Mouse (Mus musculus): ENCODE data around the gene Rorc.
A peak's percentile ranks its signal among the peaks of the same experiment; 100 is the strongest.

Rorc gene

GRCm38 (mm10) chr3:94372641-94373040, at the start of gene Rorc:
TSS of gene Rorc (plus strand) at chr3:94372794.
- no peak for DNase-seq (ENCODE audit: low read depth)

DNA sequence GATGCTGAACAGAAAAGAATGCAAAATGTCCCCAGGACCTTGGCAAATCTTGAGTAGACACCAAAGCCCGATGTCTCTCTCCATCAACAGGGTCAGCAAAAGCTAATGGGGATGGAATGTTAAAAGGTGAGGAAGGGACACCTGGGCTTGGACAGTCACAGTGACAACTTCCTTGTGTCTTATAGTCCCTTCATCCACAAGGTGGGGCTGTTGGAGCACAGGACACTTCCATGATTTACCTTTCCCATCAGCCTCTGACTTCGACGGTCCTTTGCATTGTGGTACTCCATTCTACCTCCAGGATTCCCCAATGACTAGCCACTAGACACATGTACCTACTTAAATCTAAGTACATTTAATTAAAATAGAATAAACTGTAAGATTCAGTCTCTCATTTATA, 43.9 kb upstream of the Rorc start:
- no peak for DNase-seq (ENCODE audit: low read depth)

GRCm38 (mm10) chr3:94334442-94334841, 38.2 kb upstream of the Rorc start:
- DNase-seq (ENCODE audit: low read depth): no peak

- DNase-seq (ENCODE audit: low read depth): no peak
Observed at GRCm38 (mm10) chr3:94338522-94338921, 34.1 kb upstream of the Rorc start.

DNA sequence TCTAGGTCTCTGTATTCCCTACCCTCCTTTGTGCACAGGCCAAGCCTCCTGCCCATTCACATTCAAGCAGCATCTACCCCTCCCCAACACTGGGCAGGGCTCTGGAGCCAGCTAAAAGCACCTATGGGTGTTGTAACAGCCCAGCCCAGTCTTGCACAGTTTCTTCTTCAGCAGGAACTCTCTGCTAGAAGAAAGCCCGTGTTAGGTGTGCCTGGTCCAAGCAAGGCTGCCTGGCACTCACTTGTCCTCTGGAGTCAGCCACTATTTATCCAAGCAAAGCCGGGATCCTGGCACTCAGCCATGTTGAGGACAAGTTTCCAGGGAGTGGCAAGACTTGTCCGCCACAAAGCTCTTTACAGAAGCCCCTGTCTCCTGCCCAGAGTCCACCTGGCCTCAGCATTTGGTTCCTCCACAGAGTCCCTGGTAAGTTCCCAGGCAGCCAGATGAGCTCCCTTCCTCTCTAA, 30.6 kb upstream of the Rorc start, which contains the start of gene Them5:
Gene Them5 (plus strand): TSS at position 141 of the 464 bp plus-strand sequence.
- no peak for DNase-seq (ENCODE audit: low read depth)

DNA sequence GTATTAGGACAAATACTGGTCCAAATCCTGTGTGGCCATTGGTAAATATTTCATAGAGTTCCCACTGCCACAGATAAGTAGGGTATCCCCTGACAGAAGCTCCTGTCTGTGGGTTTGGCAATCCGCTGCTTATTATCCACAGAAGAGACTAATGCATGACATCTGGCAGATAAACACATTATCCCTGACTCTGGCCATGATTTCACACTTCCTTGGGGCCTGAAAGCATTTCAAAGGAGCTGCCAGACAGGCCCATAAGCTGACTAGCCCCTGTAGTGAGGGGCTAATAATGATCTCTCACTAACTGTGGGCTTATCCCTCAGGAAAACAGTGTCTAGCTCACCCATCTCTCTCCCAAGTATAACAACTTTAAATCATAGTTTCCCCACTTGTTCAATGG, 30.0 kb upstream of the Rorc start:
- DNase-seq (ENCODE audit: low read depth): no peak

- no peak for DNase-seq (ENCODE audit: low read depth)
Observed at GRCm38 (mm10) chr3:94344182-94344581, 28.4 kb upstream of the Rorc start.

DNA sequence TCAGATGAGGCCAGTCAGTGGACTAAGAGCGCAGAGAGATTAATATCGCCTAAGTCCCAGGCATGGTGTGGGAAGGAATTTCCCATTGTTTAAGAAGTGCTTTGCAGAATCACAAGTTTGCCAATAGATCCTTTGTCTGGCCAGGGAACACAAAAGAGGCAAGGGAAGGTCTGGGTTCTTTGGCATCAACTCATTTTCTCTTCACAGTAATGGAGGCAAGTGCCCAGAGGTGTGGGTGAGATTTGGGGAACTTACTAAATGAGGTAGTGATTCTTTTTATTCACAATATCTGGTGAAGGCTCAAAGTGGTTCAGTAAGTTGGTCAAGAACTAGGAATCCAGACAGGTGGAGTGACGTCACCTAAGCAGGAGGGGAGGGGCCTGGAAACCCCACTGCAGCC, 27.7 kb upstream of the Rorc start:
- no peak for DNase-seq (ENCODE audit: low read depth)

GRCm38 (mm10) chr3:94348146-94348545, 24.4 kb upstream of the Rorc start:
- no peak for DNase-seq (ENCODE audit: low read depth)

DNA sequence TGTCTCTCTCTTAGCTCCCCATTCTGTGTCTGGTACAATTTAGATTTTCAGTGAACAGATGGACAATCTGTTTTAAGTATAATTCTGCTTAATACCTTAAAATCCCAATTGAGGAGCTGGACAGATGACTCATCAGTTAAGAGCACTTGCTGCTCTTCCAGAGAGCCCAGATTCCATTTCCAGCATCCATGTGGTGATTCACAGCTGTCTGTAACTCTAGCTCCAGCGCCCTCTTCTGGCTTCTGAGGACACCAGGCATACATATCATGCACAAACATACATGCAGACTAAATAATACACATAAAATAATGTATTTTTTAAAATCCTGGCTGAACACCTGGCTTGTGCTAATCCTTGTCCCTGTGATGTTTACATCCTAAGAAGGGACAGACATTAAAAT, 11.8 kb upstream of the Rorc start:
- no peak for DNase-seq (ENCODE audit: low read depth)

- no peak for DNase-seq (ENCODE audit: low read depth)
Observed at GRCm38 (mm10) chr3:94362138-94362537, 10.5 kb upstream of the Rorc start, which contains the start of gene C2cd4d. TSS of gene C2cd4d (plus strand) at chr3:94362438.

GRCm38 (mm10) chr3:94363291-94364153, 9.1 kb upstream of the Rorc start:
- DNase-seq (ENCODE audit: low read depth): no peak

- DNase-seq (ENCODE audit: low read depth): no peak
Observed at GRCm38 (mm10) chr3:94364154-94364526, 8.5 kb upstream of the Rorc start.

DNA sequence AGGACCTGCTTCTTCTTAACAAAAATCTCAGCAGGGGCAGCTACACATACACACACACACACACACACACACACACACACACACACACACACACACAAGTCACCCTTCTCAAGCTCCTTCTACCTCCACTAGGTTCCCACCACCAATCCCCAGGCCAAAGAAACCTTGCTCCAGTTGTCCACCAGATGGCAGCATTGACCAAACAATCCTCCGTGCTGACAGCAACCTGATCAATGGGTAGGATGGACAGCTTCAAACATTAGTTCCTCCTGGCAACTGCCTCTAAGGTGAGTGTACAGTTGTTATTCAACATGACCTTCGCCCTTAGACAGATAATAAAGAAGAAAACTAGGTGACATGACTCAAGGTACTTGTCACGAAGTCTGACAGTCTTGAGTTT, 5.8 kb upstream of the Rorc start:
- peak; percentile 48 for DNase-seq (ENCODE audit: low read depth)

DNA sequence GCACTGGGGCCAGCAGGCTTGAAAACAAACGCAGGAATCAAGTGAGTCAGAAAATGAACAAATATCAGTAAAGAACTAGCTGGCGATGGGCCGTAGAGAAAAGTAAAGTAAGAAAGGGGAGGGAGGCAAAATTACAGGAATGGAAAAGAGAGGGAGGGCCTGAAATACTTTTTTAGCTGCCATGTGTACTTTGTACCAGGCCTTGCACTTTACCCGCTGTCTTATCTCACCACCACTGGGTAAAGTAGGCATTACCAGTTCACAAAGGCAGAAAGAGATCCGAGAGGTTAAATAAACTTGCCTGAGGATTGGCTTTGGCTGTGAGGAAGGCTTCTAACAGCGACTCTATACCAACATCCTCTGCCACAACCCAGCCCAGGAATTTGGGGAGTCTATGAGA, 5.1 kb upstream of the Rorc start:
- no peak for DNase-seq (ENCODE audit: low read depth)

DNA sequence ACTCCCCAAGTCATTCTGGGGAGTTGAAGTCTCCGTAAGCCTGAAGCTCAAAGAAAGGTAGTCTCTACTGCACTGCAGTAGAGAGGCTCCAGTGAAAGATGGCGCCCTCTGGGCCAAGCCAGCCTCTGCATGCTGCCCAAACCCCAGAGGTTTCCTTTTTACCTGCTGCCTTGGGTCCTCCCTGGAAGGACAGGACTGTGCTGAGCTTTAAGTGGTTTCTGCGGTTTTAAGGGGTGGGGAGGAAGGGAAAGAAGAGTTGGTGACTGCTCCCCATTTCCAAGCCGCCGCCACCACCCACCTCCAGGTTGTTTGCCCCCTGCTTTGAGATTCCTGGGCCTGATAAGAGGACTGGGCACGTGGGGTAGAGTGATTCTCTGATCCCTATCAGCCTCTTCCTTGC, 4.0 kb upstream of the Rorc start:
- DNase-seq (ENCODE audit: low read depth): no peak

- no peak for DNase-seq (ENCODE audit: low read depth)
Observed at GRCm38 (mm10) chr3:94369709-94370108, 2.9 kb upstream of the Rorc start.

GRCm38 (mm10) chr3:94371637-94372036, 957 bp upstream of the Rorc start:
- no peak for DNase-seq (ENCODE audit: low read depth)

GRCm38 (mm10) chr3:94372038-94372437, 556 bp upstream of the Rorc start:
- no peak for DNase-seq (ENCODE audit: low read depth)

- no peak for DNase-seq (ENCODE audit: low read depth)
Observed at GRCm38 (mm10) chr3:94373090-94373489, 496 bp downstream of the Rorc start.

DNA sequence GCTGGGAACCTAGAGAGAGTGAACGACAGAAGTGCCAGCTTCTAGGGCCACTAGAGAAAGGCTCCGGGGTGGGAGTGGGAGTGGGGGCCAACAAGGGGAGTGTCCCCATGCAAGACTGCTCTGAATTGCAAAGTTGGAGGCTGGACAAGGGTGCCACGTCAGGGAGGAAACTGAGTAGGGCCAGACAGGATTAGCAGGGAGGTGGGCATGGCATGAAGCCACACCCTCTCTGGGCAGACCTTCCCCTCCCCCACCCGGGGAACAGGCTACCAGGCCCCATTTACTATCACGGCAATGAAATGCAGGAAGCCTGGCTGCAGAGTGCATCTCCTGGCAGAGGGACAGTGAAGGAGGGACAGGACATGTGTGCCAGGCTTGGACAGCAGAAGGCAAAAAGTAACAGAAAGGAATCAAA, 1.0 kb downstream of the Rorc start:
- no peak for DNase-seq (ENCODE audit: low read depth)

DNA sequence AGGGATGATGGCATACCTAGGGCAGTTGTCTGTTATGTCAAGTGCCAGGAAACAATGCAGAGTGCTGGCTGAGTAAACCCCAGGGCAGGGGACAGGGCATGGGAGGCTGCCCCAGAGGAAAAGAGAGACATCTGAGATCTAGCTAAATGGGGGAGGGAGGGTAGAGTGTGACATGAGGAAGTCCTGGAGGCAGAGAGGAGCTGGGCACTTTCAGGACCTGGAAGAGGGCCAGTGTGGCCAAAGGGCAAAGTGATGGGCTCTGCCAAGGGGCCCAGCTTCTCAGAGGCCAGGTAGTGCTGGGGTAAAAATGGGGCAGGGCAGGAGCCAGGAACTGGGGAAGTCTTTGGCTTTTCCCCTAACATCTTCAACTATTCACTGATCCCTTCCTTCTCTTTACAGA, 2.0 kb downstream of the Rorc start:
- no peak for DNase-seq (ENCODE audit: low read depth)

DNA sequence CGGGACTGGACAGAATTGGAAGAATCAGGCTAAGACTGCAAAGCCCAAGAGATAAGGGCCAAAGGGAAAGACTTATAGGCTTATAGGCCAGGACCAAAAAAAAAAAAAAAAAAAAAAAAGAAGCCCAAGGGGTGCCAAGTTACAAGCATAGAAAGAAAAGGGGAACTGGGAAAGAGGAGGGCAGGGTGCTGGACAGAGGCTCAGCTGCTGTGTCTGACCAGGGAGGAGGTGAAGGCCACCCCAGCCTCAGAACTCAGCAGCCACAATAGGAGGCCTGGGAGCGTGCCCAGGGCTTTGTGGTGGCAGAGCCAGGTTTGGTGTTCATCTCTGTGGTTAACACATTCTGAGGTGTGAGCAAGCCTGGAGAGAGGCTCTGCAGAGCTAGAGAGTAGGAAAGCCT, 2.6 kb downstream of the Rorc start:
- no peak for DNase-seq (ENCODE audit: low read depth)

- no peak for DNase-seq (ENCODE audit: low read depth)
Observed at GRCm38 (mm10) chr3:94375861-94376260, 3.3 kb downstream of the Rorc start.

Measured in c-Kit-positive CD71-positive TER-119-negative erythroid progenitor cells, embryonic 14.5 days (primary cell).